Mouse (Mus musculus): ENCODE data around the gene Gins1. TPM values are rescaled to one million over a fixed set of nuclear protein-coding genes. Genes with fewer than 3 reads are reported as not detected.

The Gins1 gene
- polyA plus RNA-seq, 1 experiment from 2014 or later: 50.3 TPM

DNA sequence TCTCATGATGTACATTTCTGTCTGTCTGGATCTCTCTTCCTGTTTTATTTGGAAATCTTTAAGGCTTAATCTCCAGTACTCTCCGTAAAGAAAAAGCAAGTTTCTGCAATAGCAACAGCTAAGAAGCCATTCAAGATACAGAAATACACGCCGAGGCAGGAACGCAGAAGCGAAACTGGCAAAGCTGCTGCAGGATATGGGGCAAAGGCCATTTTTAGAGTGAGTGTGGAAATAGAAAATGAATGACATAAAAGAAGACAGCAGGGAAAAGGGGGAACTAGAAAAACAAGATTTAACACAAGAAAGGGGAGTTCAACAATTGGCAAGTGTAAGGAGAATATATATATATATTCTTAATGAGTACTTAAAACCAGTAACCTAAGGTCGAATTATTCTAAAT lies 16.5 kb downstream of the Gins1 start:
- ATAC-seq: no peak
- Histone ChIP-seq H3K9me3 (replicated peaks; ENCODE audit: control insufficient read depth, low read length) (no peaks in the 10 kb centered on the region), H3K4me2 (ENCODE audit: low read length) (no peak overlapping the region), H3K27ac (ENCODE audit: low read depth, low read length) (no peak overlapping the region), H3K9ac (ENCODE audit: low read length) (no peak overlapping the region), H3K36me3 (ENCODE audit: control insufficient read depth, insufficient read depth, low read length) (peaks cover 35% of the 10 kb centered on the region), H3K4me1 (ENCODE audit: control insufficient read depth, insufficient read depth, low read length) (no peaks in the 10 kb centered on the region), H3K4me3 (ENCODE audit: low read depth, low read length) (no peak overlapping the region), H3K27me3 (replicated peaks; ENCODE audit: control insufficient read depth, insufficient read depth, low read length) (no peaks in the 10 kb centered on the region)
- DNase-seq (ENCODE audit: low spot score): no peak
- WGBS: 97% methylated on average over 6 of the region's 6 CpGs

DNA sequence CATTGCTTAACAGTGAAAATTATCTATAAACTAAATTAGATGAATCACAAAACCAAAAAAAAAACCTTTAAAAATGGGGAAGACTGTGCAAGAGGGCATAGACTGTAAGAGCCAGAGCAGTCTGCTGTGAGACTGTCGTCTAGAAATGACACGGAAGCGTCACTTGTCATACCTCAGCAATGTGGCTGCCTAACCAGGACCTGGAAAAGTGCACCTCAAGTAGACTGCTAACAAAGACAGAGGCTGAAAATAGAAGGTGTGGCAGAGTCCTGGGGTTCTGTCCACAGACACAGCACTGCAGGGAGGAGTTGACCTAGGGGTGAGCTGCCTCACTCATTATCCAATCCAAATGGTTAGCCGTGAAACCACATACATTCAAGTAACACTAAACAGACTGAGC lies 17.0 kb downstream of the Gins1 start:
- Histone ChIP-seq H3K4me3 (ENCODE audit: low read depth, low read length) (no peak overlapping the region), H3K9me3 (replicated peaks; ENCODE audit: control insufficient read depth, low read length) (no peaks in the 10 kb centered on the region), H3K27me3 (replicated peaks; ENCODE audit: control insufficient read depth, insufficient read depth, low read length) (no peaks in the 10 kb centered on the region), H3K36me3 (ENCODE audit: control insufficient read depth, insufficient read depth, low read length) (peaks cover 34% of the 10 kb centered on the region), H3K27ac (ENCODE audit: low read depth, low read length) (no peak overlapping the region), H3K4me2 (ENCODE audit: low read length) (no peak overlapping the region), H3K9ac (ENCODE audit: low read length) (no peak overlapping the region), H3K4me1 (ENCODE audit: control insufficient read depth, insufficient read depth, low read length) (no peaks in the 10 kb centered on the region)
- ATAC-seq (no peak), DNase-seq (ENCODE audit: low spot score) (no peak)
- WGBS: 87% methylated on average over 4 of the region's 4 CpGs

DNA sequence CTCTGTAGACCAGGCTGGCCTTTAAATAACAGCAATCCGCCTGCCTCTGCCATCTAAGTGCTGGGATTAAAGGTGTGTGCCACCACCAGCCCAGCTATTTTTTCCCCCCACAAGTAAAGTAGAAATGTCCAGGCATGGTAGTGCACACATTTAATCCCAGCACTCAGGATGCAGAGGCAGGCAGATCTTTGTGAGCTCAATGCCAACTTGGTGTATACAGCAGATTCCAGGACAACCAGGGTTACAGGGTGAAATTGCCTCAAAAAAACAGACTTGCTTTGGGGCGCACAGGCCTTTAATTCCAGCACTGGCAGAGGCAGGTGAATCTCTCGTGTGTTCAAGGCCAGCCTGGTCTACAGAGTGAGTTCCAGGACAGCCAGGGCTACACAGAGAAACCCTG lies 17.8 kb downstream of the Gins1 start:
- no peaks in the 10 kb centered on the region for H3K4me1 ChIP-seq (ENCODE audit: control insufficient read depth, insufficient read depth, low read length)
- H3K27ac ChIP-seq (ENCODE audit: low read depth, low read length): no peak overlapping the region
- WGBS: 92% methylated on average over 3 of the region's 3 CpGs
- peaks cover 31% of the 10 kb centered on the region for H3K36me3 ChIP-seq (ENCODE audit: control insufficient read depth, insufficient read depth, low read length)
- no peak overlapping the region for H3K4me2 ChIP-seq (ENCODE audit: low read length)
- H3K27me3 ChIP-seq (replicated peaks; ENCODE audit: control insufficient read depth, insufficient read depth, low read length): no peaks in the 10 kb centered on the region
- DNase-seq (ENCODE audit: low spot score): no peak
- H3K9ac ChIP-seq (ENCODE audit: low read length): no peak overlapping the region
- ATAC-seq: no peak
- no peak overlapping the region for H3K4me3 ChIP-seq (ENCODE audit: low read depth, low read length)
- H3K9me3 ChIP-seq (replicated peaks; ENCODE audit: control insufficient read depth, low read length): no peaks in the 10 kb centered on the region

DNA sequence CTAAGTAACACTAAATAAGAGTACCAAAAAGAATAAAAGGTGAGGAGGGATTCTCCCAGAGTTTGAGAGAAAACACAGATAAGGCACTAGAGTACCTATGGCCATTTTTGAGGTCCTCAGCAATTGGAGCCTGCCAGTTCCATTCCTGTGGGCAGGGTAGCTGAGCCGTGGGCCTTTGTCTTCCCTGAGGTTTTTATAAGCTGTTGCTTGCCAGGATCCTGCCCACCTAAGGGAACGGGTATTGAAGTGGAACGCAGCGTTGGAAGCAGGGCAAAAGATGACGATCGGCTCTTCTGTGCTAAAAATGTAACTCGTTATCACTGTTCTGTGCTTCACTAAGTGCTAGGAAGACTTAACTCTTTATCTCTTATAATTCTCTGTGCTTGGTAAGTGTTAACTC lies 18.3 kb downstream of the Gins1 start:
- Histone ChIP-seq H3K36me3 (ENCODE audit: control insufficient read depth, insufficient read depth, low read length) (peaks cover 28% of the 10 kb centered on the region), H3K4me2 (ENCODE audit: low read length) (no peak overlapping the region), H3K27me3 (replicated peaks; ENCODE audit: control insufficient read depth, insufficient read depth, low read length) (no peaks in the 10 kb centered on the region), H3K9me3 (replicated peaks; ENCODE audit: control insufficient read depth, low read length) (no peaks in the 10 kb centered on the region), H3K4me3 (ENCODE audit: low read depth, low read length) (no peak overlapping the region), H3K4me1 (ENCODE audit: control insufficient read depth, insufficient read depth, low read length) (no peaks in the 10 kb centered on the region), H3K9ac (ENCODE audit: low read length) (no peak overlapping the region), H3K27ac (ENCODE audit: low read depth, low read length) (no peak overlapping the region)
- no peak for DNase-seq (ENCODE audit: low spot score)
- ATAC-seq: no peak
- WGBS: 64% methylated on average over 7 of the region's 7 CpGs

DNA sequence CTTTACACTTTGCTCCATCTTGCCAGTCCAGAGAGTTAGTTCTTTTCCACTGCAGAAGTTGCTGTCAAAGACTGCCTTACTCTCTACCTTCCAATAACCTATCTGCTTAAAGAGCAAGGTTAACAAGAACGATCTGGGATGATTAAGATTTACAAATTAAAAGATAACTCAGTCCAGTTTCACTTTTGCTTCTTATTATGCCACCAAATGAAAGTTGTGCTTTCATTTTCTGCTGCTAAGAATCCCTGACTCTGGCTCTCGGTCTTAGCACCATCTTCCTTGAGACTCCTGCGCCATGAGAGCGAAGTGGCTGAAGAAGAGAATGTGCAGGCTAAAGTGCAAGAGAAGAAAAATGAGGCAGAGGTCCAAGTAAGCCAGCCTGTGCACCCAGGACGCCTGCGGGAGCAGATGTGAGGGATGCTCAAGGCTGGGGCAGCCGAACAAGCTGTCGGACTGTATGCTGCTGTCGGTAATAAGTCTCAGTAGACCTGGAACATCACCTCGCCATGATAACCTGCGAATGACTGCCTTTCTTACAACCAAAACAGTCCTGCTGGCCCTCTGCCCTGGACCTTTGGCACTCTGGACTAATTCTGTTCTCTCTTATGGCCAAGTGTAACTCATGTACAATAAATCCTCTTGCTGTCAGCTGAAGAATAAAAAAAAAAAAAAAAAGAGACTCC lies 22.0 kb downstream of the Gins1 start:
- no peak overlapping the region for H3K9ac ChIP-seq (ENCODE audit: low read length)
- no peak overlapping the region for H3K4me3 ChIP-seq (ENCODE audit: low read depth, low read length)
- no peaks in the 10 kb centered on the region for H3K4me1 ChIP-seq (ENCODE audit: control insufficient read depth, insufficient read depth, low read length)
- 95% methylated on average over 11 of the region's 11 CpGs for WGBS
- H3K36me3 ChIP-seq (ENCODE audit: control insufficient read depth, insufficient read depth, low read length): peaks cover 36% of the 10 kb centered on the region
- H3K27me3 ChIP-seq (replicated peaks; ENCODE audit: control insufficient read depth, insufficient read depth, low read length): no peaks in the 10 kb centered on the region
- no peak for ATAC-seq
- no peak overlapping the region for H3K27ac ChIP-seq (ENCODE audit: low read depth, low read length)
- H3K9me3 ChIP-seq (replicated peaks; ENCODE audit: control insufficient read depth, low read length): no peaks in the 10 kb centered on the region
- H3K4me2 ChIP-seq (ENCODE audit: low read length): no peak overlapping the region
- DNase-seq (ENCODE audit: low spot score): no peak

DNA sequence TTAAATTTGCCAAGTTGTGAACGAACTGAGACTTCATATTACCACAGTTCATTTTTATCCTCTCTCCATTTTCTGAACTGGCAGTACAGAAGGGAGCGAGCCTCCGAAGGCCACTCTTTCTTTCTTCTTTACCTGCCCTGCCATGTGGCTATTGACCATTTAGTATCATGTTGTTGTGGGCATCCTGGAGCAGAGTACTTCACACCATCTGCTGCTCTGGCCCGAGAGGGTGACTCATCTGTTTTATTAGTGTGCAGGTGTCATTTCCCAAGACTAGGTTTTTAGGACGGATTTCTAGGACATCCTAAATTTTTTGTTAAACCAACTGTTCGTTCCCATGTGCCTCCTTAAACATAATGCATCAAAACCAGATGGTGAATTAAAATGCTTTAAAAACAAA lies 24.0 kb downstream of the Gins1 start:
- Histone ChIP-seq H3K4me1 (ENCODE audit: control insufficient read depth, insufficient read depth, low read length) (no peaks in the 10 kb centered on the region), H3K27me3 (replicated peaks; ENCODE audit: control insufficient read depth, insufficient read depth, low read length) (no peaks in the 10 kb centered on the region), H3K36me3 (ENCODE audit: control insufficient read depth, insufficient read depth, low read length) (peaks cover 37% of the 10 kb centered on the region), H3K9ac (ENCODE audit: low read length) (no peak overlapping the region), H3K4me3 (ENCODE audit: low read depth, low read length) (no peak overlapping the region), H3K9me3 (replicated peaks; ENCODE audit: control insufficient read depth, low read length) (no peaks in the 10 kb centered on the region), H3K4me2 (ENCODE audit: low read length) (no peak overlapping the region), H3K27ac (ENCODE audit: low read depth, low read length) (no peak overlapping the region)
- no peak for ATAC-seq
- WGBS: 89% methylated on average over 6 of the region's 6 CpGs
- no peak for DNase-seq (ENCODE audit: low spot score)

DNA sequence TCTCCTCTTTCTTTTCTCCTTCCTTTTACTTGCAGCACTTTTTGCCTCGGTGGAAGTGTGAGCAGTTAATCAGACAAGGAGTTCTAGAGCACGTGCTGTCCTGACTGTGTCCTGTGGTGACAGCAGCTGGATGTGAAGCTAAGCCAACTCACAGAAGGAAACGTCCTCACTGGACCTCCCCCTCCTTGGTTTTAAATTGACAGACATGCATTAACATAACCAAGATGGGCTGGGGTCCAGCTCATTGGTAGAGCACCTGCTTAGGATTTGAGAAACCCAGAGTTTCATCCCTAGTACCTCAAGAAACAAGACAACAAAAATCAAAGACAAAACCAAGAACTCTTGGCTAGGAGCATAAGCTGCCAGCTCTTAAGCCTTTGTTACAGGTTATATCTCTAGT lies 25.6 kb downstream of the Gins1 start:
- H3K27ac ChIP-seq (ENCODE audit: low read depth, low read length): no peak overlapping the region

DNA sequence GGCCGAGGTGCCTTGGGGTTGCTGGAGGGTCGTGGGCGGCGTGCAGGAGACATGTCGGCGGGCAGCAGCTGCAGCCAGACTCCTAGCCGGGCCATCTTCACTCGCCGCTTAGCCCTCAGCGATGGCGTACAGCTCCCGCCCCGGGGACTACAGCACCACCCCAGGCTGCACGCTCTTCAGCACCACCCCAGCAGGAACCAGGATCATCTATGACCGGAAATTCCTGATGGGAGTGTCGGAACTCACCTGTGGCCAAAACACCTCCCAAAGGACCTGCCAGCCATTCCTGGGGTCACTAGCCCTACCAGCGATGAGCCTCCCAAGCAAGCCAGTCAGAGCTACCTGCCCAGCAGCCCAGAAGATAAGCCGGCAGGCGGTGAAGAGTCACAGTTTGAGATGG lies 28.3 kb downstream of the Gins1 start:
- Histone ChIP-seq H3K9ac (ENCODE audit: low read length) (no peak overlapping the region), H3K4me3 (ENCODE audit: low read depth, low read length) (no peak overlapping the region), H3K27me3 (replicated peaks; ENCODE audit: control insufficient read depth, insufficient read depth, low read length) (no peaks in the 10 kb centered on the region), H3K9me3 (replicated peaks; ENCODE audit: control insufficient read depth, low read length) (no peaks in the 10 kb centered on the region), H3K4me2 (ENCODE audit: low read length) (no peak overlapping the region), H3K36me3 (ENCODE audit: control insufficient read depth, insufficient read depth, low read length) (peaks cover 51% of the 10 kb centered on the region), H3K4me1 (ENCODE audit: control insufficient read depth, insufficient read depth, low read length) (no peaks in the 10 kb centered on the region), H3K27ac (ENCODE audit: low read depth, low read length) (no peak overlapping the region)
- ATAC-seq (no peak), DNase-seq (ENCODE audit: low spot score) (no peak)
- WGBS: 90% methylated on average over 19 of the region's 19 CpGs

More for the DNA sequence above, 25.6 kb downstream of the Gins1 start:
- H3K4me2 ChIP-seq (ENCODE audit: low read length): no peak overlapping the region
- H3K36me3 ChIP-seq (ENCODE audit: control insufficient read depth, insufficient read depth, low read length): peaks cover 46% of the 10 kb centered on the region
- ATAC-seq: no peak
- no peak for DNase-seq (ENCODE audit: low spot score)
- no peaks in the 10 kb centered on the region for H3K9me3 ChIP-seq (replicated peaks; ENCODE audit: control insufficient read depth, low read length)
- H3K9ac ChIP-seq (ENCODE audit: low read length): no peak overlapping the region
- no peaks in the 10 kb centered on the region for H3K27me3 ChIP-seq (replicated peaks; ENCODE audit: control insufficient read depth, insufficient read depth, low read length)
- no peak overlapping the region for H3K4me3 ChIP-seq (ENCODE audit: low read depth, low read length)
- WGBS: 43% methylated on average over 3 of the region's 3 CpGs
- H3K4me1 ChIP-seq (ENCODE audit: control insufficient read depth, insufficient read depth, low read length): no peaks in the 10 kb centered on the region

DNA sequence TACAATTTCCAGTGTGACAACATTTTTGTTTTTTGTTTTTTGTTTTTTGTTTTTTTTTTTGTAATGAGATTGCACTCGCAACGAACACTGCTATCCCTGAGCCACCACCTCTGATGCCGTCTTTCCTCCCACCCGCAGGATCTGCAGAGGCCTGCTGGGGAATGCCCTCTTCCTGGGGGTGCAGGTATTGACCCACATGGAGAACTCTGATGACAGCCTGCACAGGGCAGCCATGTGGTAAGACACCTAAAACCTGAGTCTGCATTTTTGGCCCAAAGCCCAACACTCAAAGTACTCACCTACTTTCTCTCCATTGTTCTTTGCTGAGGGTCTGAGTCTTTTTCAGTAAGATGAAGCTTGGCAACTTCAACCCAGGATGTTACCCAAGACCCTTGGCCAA lies 29.5 kb downstream of the Gins1 start:
- ATAC-seq (no peak), DNase-seq (ENCODE audit: low spot score) (no peak)
- no peaks in the 10 kb centered on the region for H3K9me3 ChIP-seq (replicated peaks; ENCODE audit: control insufficient read depth, low read length)
- H3K4me1 ChIP-seq (ENCODE audit: control insufficient read depth, insufficient read depth, low read length): no peaks in the 10 kb centered on the region
- no peaks in the 10 kb centered on the region for H3K27me3 ChIP-seq (replicated peaks; ENCODE audit: control insufficient read depth, insufficient read depth, low read length)
- H3K9ac ChIP-seq (ENCODE audit: low read length): no peak overlapping the region
- no peak overlapping the region for H3K4me3 ChIP-seq (ENCODE audit: low read depth, low read length)
- H3K4me2 ChIP-seq (ENCODE audit: low read length): no peak overlapping the region
- H3K36me3 ChIP-seq (ENCODE audit: control insufficient read depth, insufficient read depth, low read length): peaks cover 53% of the 10 kb centered on the region
- 98% methylated on average over 4 of the region's 4 CpGs for WGBS
- no peak overlapping the region for H3K27ac ChIP-seq (ENCODE audit: low read depth, low read length)
